Mouse (Mus musculus) limb, embryonic 10.5 days (tissue): Measurements from ENCODE around the gene March4. TPM values are rescaled to one million over a fixed set of nuclear protein-coding genes. Genes with fewer than 3 reads are reported as not detected.

ENCODE experiments used
- DNase-seq: peaks from one replicate; pipeline ENCODE4 v3.0.0-alpha.2; 2017; ENCODE audit warnings: low spot score
- H3K27ac ChIP-seq: fragments of 300-500 bp; sonication (generic); 2 replicates; pipeline ENCODE4 v1.5.1; 2016; ENCODE audit warnings: mild to moderate bottlenecking
- H3K27me3 ChIP-seq: fragments of 300-500 bp; sonication (generic); 2 replicates; pipeline ENCODE4 v1.6.1; 2016; ENCODE audit warnings: low read depth, mild to moderate bottlenecking; ENCODE audit not compliant: poor library complexity, severe bottlenecking
- H3K36me3 ChIP-seq: fragments of 300-500 bp; sonication (generic); 2 replicates; pipeline ENCODE4 v1.6.1; 2016; ENCODE audit warnings: mild to moderate bottlenecking, moderate library complexity
- H3K4me1 ChIP-seq: fragments of 300-500 bp; sonication (generic); 2 replicates; pipeline ENCODE4 v1.6.1; 2016
- H3K4me3 ChIP-seq: fragments of 300-500 bp; sonication (generic); 2 replicates; pipeline ENCODE4 v1.5.1; 2016; ENCODE audit warnings: mild to moderate bottlenecking, moderate library complexity
- H3K9me3 ChIP-seq: fragments of 300-500 bp; sonication (generic); replicated peaks from 2 replicates; pipeline ENCODE4 v1.6.1; 2016; ENCODE audit warnings: mild to moderate bottlenecking
- WGBS: fragments of 180-500 bp; shearing (Covaris S2); methylation state at CpG from one replicate; pipeline ENCODE4 v1.1.7; 2016; 5-methylcytosine and 5-hydroxymethylcytosine counted together
- polyA plus RNA-seq: library from polyadenylated mRNA; unstranded; fragments of >200 nt; fragmentation: Nextera tagmentation; extraction: Ambion mirVana; gene quantifications from 2 replicates; pipeline ENCODE4 v1.2.1, GENCODE M21; 2016

The March4 gene
- polyA plus RNA-seq, 1 experiment from 2014 or later, result not detected

DNA sequence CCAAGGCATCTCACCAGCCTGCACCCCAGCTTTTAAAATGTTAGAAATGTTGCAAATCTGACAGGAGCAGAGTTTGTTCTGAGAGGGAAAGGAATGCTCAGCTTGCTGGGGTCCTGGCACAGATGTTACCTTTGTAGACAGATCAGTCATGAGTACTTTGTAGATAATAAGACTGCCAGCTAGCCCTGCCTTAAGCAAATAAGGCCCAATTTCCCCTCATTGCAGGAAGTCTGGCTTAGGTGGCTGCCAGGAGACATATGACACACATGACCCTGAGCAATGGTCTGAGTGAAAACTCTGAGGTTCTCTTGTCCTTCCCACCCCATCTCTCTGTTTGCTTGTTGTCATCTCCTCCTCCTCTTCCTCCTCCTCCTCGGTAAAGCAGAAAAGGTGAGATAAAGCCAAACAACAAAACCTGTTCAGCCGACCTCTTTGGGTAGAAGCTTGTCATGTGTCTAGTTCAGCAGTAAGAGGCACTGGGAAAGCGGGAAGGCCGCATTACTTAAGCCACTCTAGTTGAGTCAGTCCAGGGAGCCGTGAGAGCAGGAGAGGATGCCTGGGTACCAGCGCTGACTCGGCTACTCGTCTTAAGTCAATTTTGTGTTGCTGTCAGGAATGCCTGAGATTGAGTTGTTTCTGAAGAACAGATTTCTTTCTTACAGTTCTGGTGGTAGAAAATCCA, 136.9 kb downstream of the March4 start:
- Histone ChIP-seq H3K4me3 (no peak overlapping the region), H3K27me3 (no peaks in the 10 kb centered on the region), H3K4me1 (peaks cover 6% of the 10 kb centered on the region), H3K27ac (no peak overlapping the region), H3K36me3 (peaks cover 30% of the 10 kb centered on the region), H3K9me3 (no peaks in the 10 kb centered on the region)
- 91% methylated on average over 8 of the region's 8 CpGs for WGBS
- DNase-seq, result no peak

GRCm38 (mm10) chr1:72390420-72390819, 146.3 kb downstream of the March4 start:
- no peaks in the 10 kb centered on the region for H3K9me3 ChIP-seq
- peaks cover 54% of the 10 kb centered on the region for H3K36me3 ChIP-seq
- H3K27ac ChIP-seq, result no peak overlapping the region
- no peak for DNase-seq
- H3K4me3 ChIP-seq, result no peak overlapping the region
- no peaks in the 10 kb centered on the region for H3K27me3 ChIP-seq
- H3K4me1 ChIP-seq, result peaks cover 13% of the 10 kb centered on the region; the same call in 1 of the 2 replicates
- 86% methylated on average over 4 of the region's 4 CpGs for WGBS

DNA sequence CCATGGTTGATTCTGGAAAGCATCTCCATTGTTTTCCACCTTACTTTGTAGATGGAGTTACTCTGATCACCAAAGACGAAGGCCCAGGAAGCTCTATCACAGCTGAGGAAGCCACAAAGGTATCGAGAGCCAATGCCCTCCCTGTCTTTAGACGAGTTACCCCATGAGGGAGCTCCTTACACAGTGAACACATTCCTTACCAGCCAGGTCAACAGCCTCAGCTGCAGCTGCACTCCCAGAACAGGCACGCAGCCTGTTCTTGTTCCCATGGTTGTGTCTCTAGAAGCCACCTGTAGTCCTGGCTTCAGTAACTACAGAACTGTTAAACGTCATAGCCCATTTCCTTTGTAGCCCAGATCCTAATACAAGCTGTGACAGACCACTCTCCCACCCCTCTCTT, 153.1 kb downstream of the March4 start:
- no peak for DNase-seq
- Histone ChIP-seq H3K36me3 (peaks cover 65% of the 10 kb centered on the region), H3K4me3 (no peak overlapping the region), H3K27ac (no peak overlapping the region), H3K4me1 (no peaks in the 10 kb centered on the region), H3K27me3 (no peaks in the 10 kb centered on the region), H3K9me3 (no peaks in the 10 kb centered on the region)
- WGBS, result 90% methylated on average over 5 of the region's 5 CpGs

GRCm38 (mm10) chr1:72383056-72383455, 153.7 kb downstream of the March4 start:
- H3K9me3 ChIP-seq, result no peaks in the 10 kb centered on the region
- no peak overlapping the region for H3K4me3 ChIP-seq
- no peaks in the 10 kb centered on the region for H3K27me3 ChIP-seq
- H3K27ac ChIP-seq, result no peak overlapping the region
- WGBS, result 96% methylated on average over 7 of the region's 7 CpGs
- no peak for DNase-seq
- H3K36me3 ChIP-seq, result peaks cover 62% of the 10 kb centered on the region
- no peaks in the 10 kb centered on the region for H3K4me1 ChIP-seq

- H3K9me3 ChIP-seq, result no peaks in the 10 kb centered on the region
- H3K4me1 ChIP-seq, result no peaks in the 10 kb centered on the region
- H3K4me3 ChIP-seq, result no peak overlapping the region
- WGBS, result 98% methylated on average over 3 of the region's 3 CpGs
- no peaks in the 10 kb centered on the region for H3K27me3 ChIP-seq
- peaks cover 41% of the 10 kb centered on the region for H3K36me3 ChIP-seq
- H3K27ac ChIP-seq, result no peak overlapping the region
- no peak for DNase-seq
Observed at GRCm38 (mm10) chr1:72380544-72380943, 156.2 kb downstream of the March4 start.

GRCm38 (mm10) chr1:72379752-72380353, 156.9 kb downstream of the March4 start:
- Histone ChIP-seq H3K9me3 (no peaks in the 10 kb centered on the region), H3K4me3 (no peak overlapping the region), H3K36me3 (peaks cover 41% of the 10 kb centered on the region), H3K27ac (no peak overlapping the region), H3K27me3 (no peaks in the 10 kb centered on the region), H3K4me1 (no peaks in the 10 kb centered on the region)
- 95% methylated on average over 11 of the region's 11 CpGs for WGBS
- no peak for DNase-seq

DNA sequence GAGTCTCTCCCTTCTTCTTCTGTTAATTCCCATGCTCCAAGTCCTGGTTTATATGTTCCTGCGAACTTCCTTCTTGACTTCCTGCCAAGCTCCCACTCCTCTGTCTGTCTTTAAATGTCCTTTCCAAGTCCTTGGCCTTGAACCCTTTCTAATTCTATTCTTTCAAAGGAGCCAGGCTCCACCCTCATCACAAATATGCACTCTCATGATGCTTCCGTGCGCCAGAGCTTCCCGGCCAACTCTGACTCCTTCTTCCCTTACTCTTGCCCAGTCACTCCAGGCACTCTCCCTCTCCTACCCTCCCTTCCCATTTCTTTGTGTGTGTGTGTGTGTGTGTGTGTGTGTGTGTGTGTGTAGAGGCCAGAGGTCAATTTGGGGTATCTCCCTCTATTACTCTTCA, 158.6 kb downstream of the March4 start:
- no peaks in the 10 kb centered on the region for H3K27me3 ChIP-seq
- no peak overlapping the region for H3K4me3 ChIP-seq
- H3K27ac ChIP-seq, result no peak overlapping the region
- DNase-seq, result no peak
- no peaks in the 10 kb centered on the region for H3K9me3 ChIP-seq
- 92% methylated on average over 4 of the region's 4 CpGs for WGBS
- peaks cover 28% of the 10 kb centered on the region for H3K36me3 ChIP-seq
- no peaks in the 10 kb centered on the region for H3K4me1 ChIP-seq

Other genes with a start within 250 kb of the March4 start
- 52.9 and 69.5 TPM in 2 replicates for gene Xrcc5, start 229.5 kb downstream of the March4 start, polyA plus RNA-seq
- gene Smarcal1, start 46.3 kb upstream of the March4 start, polyA plus RNA-seq, result 30.4 and 34.8 TPM in 2 replicates
- gene Ankar, start 163.6 kb upstream of the March4 start, polyA plus RNA-seq, result not detected in 2 replicates
- gene Rpl37a, start 174.4 kb upstream of the March4 start, polyA plus RNA-seq, result 1,350 and 1,492 TPM in 2 replicates